Mouse (Mus musculus) spleen, embryonic (tissue): ENCODE results near the gene Chrnb2.

Experiments used
- CTCF ChIA-PET: fragments of 350-600 bp; sonication (Branson Sonifier 250); formaldehyde crosslinking; loops from one replicate; lab custom pipeline; 2022; lab: Charles Lee

Chrnb2 gene

DNA sequence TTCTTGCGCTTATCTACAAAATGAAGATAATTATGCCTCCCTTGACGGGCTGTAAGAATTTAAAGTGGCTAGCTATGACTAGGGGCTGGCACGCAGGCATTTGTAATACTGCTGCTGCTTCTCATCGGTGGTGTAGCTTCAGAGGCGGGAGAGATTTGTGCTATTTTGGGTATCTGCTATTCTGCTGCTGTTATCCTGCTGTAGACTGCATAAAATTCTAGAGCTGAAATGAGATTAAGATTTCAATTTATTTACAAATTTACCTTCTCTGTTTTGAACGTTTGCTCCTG lies 48.5 kb downstream of the Chrnb2 start:
- CTCF ChIA-PET: interaction anchor here (0.6 kb wide), 2 partner anchors 258 to 779 kb away, joined by 3 to 4 read pairs; no protein-coding TSS in a partner anchor

- CTCF ChIA-PET: no interaction called here
Observed at GRCm38 (mm10) chr3:89715207-89715966, 49.0 kb downstream of the Chrnb2 start.

DNA sequence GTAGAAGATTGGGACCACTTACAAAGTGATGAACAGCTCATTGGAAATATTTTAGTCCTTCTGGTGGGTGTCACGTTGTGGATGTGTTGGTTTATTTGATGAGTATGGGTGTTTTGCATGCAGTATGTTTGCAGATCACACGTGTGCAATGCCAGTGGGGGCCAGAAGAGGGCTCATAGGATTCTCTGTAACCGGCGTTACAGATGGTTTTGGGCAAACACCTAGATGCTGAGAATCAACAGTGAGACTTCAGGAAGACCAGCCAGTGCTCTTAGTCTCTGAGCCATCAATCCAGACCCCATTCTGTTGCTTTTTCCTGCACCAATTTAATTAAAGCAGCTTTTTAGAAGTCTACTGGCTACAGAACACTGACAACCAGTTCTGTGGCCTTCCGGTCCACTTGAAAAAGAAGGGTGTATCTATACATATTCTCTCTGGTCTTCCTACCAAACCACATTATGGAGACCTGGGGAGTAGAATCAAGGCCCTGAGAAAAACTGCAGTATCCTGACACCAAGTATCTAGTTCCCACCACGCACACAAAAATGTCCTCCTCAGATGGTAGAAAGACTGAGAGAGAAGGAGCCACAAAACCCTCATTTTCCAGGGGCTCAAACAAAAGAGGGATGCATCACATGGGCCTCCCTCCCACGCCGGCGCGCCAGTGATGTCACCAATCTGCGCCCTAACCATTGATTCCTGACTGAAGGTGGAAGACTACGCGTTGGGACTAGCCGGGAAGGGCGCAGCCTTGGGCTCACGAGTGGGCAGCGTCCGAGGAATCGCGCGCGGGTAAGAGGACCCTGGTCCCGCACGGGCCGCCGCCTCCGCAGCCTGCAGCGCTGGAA lies 49.8 kb downstream of the Chrnb2 start, which contains the start of gene Adar:
TSS of gene Adar (plus strand) at position 664 of the 848 bp plus-strand sequence.
- CTCF ChIA-PET: no interaction called here

DNA sequence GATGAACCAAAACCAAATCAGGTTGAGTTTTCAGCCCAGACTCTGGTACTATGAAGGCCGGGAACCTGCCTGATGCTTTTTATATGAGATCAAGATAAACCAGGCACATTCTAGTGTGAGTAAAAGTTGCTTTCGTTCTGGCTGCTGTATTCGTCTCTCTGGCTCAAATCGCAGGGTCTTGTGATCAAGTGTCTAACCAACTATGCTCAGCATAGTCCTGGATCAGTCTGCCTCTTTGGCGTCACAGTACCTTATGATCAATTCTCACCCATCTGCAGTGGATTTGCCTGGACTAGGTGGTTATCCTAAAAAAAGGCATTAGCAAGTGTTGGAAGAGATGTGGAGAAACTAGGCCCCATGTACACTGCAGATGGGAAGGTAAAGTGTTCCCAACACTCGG lies 60.4 kb downstream of the Chrnb2 start:
- CTCF ChIA-PET: no interaction called here

- CTCF ChIA-PET: no interaction called here
Observed at GRCm38 (mm10) chr3:89703596-89703995, 60.8 kb downstream of the Chrnb2 start.

DNA sequence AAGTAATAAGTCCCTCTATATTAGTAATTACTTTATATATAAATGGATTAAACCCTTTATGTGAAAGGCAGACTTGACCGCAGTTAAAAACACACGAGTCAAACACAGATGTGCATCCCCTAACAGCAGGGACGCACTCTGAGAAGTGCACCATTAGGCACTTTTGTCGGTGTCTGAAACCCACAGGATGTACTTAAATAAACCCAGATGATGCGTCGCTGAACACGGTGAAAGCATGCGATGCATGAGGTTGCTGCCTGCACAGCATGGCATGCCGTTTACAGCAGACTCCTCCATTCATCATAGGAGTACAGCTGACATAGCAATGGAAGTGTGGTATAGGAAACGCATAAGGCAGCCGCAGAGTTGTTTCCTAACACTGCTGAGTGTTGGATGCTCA lies 64.0 kb downstream of the Chrnb2 start:
- CTCF ChIA-PET: interaction anchor here (0.6 kb wide), 1 partner anchor 388 kb away, joined by 5 read pairs; no protein-coding TSS in a partner anchor

- CTCF ChIA-PET: no interaction called here
Observed at GRCm38 (mm10) chr3:89698958-89699357, 65.5 kb downstream of the Chrnb2 start.
